Mouse (Mus musculus): ENCODE data around the gene Ltbr. TPM values are rescaled to one million over a fixed set of nuclear protein-coding genes. Genes with fewer than 3 reads are reported as not detected.
A peak's percentile ranks its signal among the peaks of the same experiment; 100 is the strongest.

The Ltbr gene
- polyA plus RNA-seq, 2 experiments from 2014 or later, result 0.28 TPM; not detected in 1

- ATAC-seq, result no peak
Observed at GRCm38 (mm10) chr6:125267469-125267868, 46.2 kb downstream of the Ltbr start.

DNA sequence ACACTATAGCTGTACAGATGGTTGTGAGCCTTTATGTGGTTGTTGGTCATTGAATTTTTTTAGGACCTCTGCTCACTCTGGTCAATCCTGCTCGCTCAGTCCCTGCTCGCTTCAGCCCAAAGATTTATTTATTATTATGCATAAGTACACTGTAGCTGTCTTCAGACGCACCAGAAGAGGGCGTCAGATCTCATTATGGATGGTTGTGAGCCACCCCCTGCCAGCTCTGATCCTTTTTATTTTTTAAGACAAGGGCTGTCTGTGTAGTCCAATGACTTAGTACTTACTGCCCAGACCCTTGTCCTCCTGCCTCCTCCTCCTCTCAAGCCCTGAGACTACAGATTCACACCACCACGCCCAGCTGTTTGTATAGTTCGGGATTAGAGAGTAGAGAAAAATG lies 47.1 kb downstream of the Ltbr start:
- ATAC-seq, result peak; percentile 10

DNA sequence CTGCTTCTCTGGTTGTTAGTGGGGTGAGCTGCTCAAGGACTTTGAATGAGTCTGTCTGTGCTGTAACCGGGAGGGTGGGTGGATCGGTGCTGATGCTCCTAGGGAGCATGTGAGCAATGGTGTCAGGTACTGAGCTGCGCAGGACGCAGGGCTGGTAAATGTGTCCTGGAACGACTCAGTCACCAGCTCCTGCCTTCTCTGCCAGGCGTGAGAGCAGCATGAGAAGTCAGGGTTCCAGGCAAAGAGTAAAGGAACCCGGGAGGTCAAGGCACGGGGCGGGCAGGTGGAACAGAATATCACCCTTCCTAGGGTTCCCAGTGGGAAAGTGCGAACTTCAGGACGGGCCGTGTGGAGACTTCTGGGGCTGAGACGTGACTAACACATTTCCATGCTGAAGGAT lies 47.6 kb downstream of the Ltbr start:
- peak; percentile 23 for ATAC-seq

DNA sequence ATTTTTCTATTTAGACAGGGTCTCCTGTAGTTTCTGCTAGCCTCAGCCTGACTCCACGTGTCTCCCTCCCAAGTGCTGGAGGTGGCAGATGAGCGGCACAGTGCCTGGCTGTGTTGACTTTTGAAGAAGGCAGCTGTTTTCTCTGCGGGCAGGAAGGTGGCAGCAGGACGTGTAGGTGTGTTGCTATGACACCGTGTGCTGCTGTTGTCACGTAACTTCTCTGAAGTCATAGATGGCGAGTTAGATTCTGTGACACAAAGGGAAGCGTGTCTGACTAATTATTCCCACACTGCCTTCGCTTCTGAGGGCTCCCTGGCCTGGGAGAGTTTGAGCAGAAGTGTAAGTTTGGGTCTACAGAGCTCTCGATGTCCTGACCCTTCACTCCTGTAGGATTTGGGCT lies 48.4 kb downstream of the Ltbr start:
- ATAC-seq, result peak; percentile 87

DNA sequence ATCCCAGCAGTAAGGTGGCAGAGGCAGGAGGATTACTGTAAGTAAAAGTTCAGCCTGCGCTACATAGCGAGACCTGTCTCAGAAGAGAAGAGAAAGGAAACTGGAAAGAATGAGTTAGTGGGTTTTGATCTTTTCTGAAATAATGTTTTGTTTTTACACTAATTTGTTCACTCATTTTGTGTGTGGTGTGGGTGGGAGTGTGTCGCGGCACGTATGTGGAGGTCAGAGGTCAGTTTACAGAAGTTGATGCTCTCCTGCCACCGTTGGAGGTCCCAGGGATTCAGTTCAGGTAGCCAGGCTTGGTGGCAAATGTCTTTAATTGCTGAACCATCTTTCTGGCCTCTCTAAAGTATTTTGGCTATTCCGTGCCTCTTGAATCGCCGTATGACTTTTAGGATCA lies 49.5 kb downstream of the Ltbr start:
- no peak for ATAC-seq

DNA sequence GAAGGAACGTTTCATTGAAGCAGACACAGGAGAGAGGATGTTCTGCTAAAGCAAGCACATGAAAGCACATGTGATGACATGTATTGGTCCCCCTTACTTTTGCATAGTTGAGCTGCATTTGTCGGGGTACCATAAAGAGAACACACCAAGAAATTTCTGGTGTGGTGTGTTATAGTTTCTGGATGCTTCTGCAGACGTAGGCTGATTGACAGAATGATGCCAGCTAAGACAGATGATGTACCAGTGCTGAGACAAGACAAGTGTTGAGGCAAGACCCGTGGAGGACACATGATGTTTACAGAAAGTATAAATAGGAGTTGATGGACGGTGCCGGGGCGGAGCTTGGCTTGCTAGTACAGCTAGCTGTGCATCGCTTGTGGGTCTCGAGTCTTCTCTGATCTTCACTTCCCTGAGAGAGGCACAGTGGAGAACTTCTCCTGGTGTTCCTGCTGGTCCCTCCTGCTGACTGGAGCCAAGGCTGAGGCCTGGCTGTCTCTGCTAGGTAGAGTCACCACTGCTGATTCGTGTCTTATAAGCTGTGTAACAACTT lies 53.6 kb downstream of the Ltbr start:
- peak; percentile 33 for ATAC-seq

Other genes with a start within 250 kb of the Ltbr start
- gene Lpar5, start 246.0 kb downstream of the Ltbr start, polyA plus RNA-seq (2017; shearing (Covaris generic)), result 10 to 100 TPM; 12.1 to 19.9 TPM
- 10 to 100 TPM; 61.4 to 71.9 TPM for gene Chd4, start 217.9 kb downstream of the Ltbr start, polyA plus RNA-seq (2017; shearing (Covaris generic))
- gene Nop2, start 182.0 kb downstream of the Ltbr start, polyA plus RNA-seq (2017; shearing (Covaris generic)), result 10 to 100 TPM; 51.5 to 59.7 TPM
- 10 to 100 TPM in 1 of 2 experiments, 1 to 10 TPM in 1; 9.5 to 10.6 TPM for gene Iffo1, start 168.6 kb downstream of the Ltbr start, polyA plus RNA-seq (2017; shearing (Covaris generic))
- 100 to 1,000 TPM; 215 to 384 TPM for gene Gapdh, start 147.4 kb downstream of the Ltbr start, polyA plus RNA-seq (2017; shearing (Covaris generic))
- 10 to 100 TPM; 22.6 to 49.4 TPM for gene Ncapd2, start 122.2 kb downstream of the Ltbr start, polyA plus RNA-seq (2017; shearing (Covaris generic))
- 10 to 100 TPM; 67.5 to 77.7 TPM for gene Mrpl51, start 122.1 kb downstream of the Ltbr start, polyA plus RNA-seq (2017; shearing (Covaris generic))
- gene Vamp1, start 98.3 kb downstream of the Ltbr start, polyA plus RNA-seq (2017; shearing (Covaris generic)), result 10 to 100 TPM; 17.0 to 28.4 TPM
- gene Tapbpl, start 82.0 kb downstream of the Ltbr start, polyA plus RNA-seq (2017; shearing (Covaris generic)), result 100 to 1,000 TPM in 1 of 2 experiments, 10 to 100 TPM in 1; 88.2 to 156 TPM
- 100 to 1,000 TPM; 638 to 724 TPM for gene Cd27, start 76.9 kb downstream of the Ltbr start, polyA plus RNA-seq (2017; shearing (Covaris generic))
- gene Tuba3a, start 27.8 kb downstream of the Ltbr start, polyA plus RNA-seq (2017; shearing (Covaris generic)), result 1 to 10 TPM; 1.9 to 2.3 TPM
- not detected for gene Scnn1a, start 6.8 kb upstream of the Ltbr start, polyA plus RNA-seq (2017; shearing (Covaris generic))
- gene Tnfrsf1a, start 35.5 kb upstream of the Ltbr start, polyA plus RNA-seq (2017; shearing (Covaris generic)), result 10 to 100 TPM; 24.9 to 43.5 TPM
- under 1 TPM in 1 of 2 experiments, not detected in 1; 0.12 TPM for gene Plekhg6, start 66.9 kb upstream of the Ltbr start, polyA plus RNA-seq (2017; shearing (Covaris generic))
- gene Cd9, start 180.9 kb upstream of the Ltbr start, polyA plus RNA-seq (2017; shearing (Covaris generic)), result 100 to 1,000 TPM in 1 of 2 experiments, 10 to 100 TPM in 1; 98.5 to 108 TPM
- gene Vwf, start 232.9 kb upstream of the Ltbr start, polyA plus RNA-seq (2017; shearing (Covaris generic)), result not detected